Mouse (Mus musculus) spleen, adult 12 weeks (tissue): Measurements from ENCODE around the gene Hprt.
"Not testable (repeated sequence)": the region's sequence is repeated elsewhere in the genome, so short reads cannot be mapped to it uniquely, and the experiment has no call there.

Experiments
- DNase-seq: peaks from one replicate; pipeline ENCODE4 v3.0.0; 2022; ENCODE audit warnings: low spot score

Gene Hprt

DNA sequence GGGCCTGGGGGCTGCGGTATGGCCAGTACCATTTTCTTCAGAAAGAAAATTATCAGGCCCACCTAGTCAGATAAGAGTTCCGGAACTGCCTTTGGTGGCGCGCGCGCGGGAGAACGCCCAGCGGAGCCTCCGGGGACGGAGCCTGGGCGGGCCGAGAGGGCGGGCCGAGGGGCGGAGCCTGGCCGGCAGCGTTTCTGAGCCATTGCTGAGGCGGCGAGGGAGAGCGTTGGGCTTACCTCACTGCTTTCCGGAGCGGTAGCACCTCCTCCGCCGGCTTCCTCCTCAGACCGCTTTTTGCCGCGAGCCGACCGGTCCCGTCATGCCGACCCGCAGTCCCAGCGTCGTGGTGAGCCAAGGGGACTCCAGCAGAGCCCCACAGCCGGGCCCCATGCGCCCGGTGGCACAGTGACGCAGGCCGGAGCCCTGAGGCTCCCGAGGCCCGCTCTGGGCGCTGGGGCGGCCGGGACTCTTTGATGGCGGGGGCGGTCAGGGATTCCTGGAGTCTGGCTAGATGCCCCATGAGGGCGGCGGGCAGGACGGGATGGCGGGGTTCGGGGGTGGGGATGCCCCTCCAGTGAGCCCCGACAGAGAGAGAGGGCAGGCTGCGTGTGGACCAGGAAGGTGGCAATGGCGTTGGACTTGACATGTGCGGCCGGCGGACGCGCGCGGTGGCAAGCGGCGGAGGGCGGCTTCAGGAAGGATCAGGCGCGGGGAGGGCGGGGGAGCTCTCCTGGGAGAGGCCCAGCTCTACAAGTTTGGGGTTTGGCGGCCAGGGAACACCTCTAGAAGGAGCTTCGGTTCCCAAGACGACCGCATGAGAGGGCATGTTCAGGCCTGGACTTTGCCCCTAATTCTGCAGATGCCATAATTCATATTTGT, at the start of gene Hprt:
Gene Hprt (plus strand): TSS at position 233 of the 879 bp plus-strand sequence.
- DNase-seq: peak; percentile 81

DNA sequence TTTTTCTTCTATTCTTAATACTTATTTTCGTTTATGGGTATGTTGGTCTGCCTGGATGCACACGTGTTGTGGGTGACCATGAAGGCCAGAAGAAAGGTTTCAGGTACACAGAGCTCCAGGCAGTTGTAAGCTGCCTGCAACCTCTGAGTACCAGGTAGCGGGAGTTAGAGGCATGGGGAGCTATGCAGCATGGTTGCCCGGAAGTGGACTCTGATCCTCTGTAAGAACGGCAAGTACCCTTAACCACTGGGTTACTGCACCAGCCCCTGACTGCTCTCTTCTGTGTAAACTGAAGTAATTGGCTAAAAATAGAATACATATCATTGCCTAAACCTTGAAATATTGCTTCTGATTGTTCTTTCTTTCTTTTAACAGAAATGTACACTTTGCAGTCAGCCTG, 42.4 kb upstream of the Hprt start:
- no peak for DNase-seq

DNA sequence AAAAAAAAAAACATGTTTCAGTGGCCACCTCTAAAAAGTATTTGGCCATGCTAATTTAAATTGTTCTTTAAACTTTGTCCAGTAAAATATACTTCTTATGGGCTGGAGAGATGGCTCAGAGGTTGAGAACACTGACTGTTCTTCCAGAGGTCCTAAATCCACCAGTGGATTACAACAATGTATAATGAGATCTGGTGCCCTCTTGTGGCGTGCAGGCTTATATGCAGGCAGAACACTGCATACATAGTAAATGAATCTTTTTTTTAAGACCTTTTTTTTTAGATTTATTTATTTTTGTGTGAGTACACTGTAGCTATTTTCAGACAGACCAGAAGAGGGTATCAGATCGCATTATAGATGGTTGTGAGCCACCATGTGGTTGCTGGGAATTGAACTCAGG, 38.2 kb upstream of the Hprt start:
- no peak for DNase-seq

DNA sequence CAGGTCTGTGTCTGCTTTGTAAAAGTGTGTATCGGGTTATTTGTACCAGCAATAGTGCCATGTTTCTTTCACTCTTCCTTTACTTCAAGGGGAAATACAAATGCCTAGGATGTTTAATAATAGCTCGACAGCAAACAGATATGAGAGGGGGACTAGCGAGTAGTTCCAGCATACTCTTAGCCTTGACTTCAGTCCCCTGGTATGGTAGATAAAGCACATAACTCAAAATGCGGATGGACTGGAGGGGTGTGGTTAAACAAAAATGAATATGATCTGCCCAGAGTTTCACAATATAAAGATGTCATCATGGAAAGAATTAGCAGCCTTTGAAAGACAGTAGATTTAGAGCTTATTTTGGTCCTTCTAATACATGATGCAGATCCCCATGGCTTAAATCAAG, 31.0 kb upstream of the Hprt start:
- no peak for DNase-seq

DNA sequence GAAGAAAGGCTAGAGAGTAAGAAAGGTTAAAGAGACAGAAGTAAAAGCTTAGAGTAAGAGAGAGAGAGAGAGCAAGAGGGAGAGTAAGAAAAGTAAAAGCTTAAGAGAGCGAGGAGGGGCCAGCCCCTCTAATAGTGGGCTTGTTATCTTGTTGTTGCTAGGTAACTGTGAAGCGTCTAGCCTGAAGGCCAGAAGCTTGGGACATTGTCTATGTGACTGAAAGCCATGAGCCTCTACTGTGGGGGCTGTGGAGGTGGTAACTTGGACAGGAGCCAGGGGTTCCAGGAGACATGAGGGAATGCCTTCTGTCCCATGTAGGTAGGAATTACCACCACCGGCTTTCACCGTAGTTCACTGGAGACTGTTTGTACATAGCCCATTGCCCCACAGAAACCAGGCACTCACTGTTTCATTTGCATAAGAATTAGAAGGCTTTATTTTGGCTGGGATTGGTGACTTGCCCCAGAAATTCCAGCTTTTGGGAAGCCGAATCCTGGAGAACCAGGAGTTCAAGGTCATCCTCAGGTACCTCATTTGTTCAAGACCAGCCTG, 26.3 kb upstream of the Hprt start:
- no peak for DNase-seq

DNA sequence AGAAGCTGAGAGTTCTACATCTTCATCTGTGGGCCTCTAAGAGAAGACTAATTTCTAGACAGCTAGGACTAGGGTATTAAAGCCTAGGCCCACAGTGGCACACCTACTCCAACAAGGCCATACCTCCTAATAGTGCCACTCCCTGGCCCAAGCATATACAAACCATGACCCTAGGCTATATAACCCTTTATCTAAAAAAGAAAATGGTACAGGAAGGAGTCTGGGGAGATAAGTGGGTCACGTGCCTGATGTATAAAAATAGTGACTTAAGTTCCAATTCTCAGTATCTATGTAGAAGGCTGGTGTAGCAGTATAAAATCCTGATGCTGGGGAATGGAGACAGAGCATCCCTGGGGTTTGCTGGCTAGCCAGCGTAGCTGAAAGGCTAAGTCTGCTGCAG, 22.8 kb upstream of the Hprt start:
- DNase-seq: no peak

DNA sequence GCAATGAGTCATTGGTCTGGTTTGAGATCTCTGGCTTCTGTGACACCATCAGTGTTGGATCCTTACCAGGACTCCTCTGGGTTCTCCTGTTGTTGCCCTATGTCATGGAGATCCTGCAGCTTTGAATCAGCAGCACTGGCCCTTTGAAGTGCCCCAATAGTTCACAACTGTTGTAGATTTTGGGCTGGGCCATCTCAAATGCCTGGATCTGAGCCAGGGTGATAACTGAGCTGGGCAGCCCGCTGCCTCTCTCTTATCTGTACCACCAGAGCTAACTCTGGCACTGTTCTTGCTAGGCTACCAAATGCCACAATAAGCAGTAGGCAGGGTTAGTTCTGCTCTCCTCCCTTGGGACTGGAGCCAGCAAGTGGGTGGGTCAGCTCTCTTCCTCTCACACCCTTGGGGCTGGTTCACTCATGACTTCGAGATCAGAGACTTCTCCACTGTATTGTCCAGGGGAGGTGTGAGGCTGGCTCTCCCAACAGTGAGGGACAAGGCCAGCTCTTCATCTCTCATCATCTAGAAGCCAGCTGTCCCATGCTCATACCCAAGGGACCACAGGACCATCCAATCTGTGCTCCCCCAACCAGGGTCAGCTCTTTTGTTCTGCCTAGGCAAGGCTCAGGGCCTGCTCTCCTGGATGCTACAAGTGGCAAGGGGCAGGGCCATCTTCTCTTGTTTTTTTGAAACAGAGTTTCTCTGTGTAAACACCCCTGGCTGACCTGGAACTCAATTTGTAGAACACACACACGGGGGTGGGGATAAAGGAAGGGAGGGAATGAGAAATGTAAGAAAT, 16.5 kb upstream of the Hprt start:
- DNase-seq: peak; percentile 55

DNA sequence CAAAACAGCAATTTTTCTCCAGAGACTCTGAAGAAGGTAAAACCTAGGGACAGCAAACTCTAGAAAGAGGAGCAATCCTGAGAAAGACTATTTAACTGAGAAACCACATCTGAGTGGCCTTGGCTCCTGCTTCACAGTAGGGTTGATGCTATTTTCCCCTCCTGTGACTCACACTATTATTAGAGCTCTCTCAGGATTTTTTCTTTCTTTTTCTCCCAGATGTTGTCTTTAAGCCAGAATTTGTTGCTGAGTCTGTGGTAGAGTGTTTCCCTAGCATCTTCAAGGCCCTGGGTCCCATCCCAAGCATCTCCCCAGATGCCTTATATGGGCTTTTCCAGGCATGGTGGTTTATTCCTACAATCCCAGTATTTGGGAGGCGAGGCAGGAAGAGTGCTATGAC, 15.8 kb upstream of the Hprt start:
- no peak for DNase-seq

DNA sequence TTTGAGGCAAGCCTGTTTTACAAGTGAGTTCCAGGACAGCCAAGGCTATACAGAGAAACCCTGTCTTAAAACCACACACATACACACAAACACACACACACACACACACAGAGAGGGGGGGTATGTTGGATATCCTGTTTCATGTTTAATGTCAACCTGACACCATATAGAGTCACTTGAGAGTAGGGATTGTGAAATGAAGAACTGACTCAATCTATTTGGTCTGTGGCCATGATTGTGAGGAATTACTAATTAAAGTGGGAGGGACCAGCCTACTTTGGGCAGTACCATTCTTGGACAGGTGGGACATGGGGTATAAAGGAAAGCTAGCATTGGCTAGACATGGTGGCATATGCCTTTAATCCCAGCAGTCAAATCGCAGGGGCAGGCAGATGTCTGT, 15.3 kb upstream of the Hprt start:
- no peak for DNase-seq

DNA sequence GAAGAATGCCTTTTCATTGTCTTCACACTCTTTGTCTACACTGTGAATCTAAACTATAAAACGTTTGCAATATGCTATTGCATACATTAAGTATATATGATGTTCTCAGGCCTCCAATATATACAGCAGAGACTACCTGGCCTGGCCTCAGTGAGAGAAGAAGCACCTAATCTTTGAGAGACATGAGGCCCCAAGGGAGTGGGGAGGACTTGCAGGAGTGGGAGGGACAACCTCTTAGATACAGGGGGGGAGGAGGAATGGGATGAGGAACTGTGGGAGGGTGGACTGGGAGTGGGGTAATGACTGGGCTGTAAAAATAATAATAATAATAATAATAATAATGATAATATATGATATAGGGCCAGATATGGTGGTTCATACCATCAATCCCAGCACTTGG, 9.4 kb upstream of the Hprt start:
- no peak for DNase-seq

DNA sequence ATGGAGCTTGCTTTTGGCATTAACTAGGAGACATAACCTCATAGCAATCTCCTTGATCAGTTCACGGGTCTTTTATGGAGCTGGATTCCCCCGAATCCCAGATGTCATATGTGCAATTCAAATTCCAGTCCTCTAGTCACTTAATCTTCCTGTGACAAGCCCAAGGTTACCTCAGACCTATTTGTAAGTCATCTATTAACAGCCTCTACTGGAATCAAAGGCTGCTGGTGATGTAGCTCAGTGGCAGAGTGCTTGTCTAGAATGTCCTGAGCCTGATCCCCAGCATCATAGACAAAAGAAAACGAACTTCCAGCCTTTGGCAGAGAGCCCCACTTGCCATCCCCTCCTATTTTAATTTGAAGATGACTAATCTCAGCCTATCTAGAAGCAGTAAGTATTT, 6.6 kb upstream of the Hprt start:
- no peak for DNase-seq

DNA sequence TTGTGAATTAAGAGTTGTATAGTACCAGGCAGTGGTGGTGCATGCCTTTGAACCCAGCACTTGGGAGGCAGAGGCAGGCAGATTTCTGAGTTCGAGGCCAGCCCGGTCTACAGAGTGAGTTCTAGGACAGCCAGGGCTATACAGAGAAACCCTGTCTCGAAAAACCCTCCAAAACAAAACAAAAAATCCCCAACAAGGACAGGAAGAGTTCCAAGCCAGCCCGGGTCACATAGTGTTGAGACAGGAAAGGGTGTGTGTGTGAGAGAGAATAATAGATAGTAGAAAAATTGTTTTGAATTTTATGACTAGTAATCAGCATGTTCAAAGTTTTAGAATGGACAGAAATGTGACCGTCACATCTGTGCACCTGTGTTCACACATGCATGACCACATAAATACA, 6.8 kb downstream of the Hprt start:
- not testable (repeated sequence) for DNase-seq

DNA sequence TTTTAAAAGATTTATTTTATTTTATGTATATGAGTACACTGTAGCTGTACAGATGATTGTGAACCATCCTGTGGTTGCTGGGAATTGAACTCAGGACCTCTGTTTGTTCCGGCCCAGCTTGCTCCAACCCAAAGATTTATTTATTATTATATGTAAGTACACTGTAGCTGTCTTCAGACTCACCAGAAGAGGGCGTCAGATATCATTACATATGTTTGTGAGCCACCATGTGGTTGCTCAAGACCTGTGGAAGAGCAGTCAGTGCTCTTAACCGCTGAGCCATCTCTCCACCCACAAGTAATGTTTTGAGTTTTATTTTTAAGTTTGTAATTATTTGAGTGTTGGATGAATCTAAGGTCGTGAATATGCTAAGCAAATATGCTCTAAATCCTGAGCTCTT, 16.9 kb downstream of the Hprt start:
- DNase-seq: not testable (repeated sequence)

DNA sequence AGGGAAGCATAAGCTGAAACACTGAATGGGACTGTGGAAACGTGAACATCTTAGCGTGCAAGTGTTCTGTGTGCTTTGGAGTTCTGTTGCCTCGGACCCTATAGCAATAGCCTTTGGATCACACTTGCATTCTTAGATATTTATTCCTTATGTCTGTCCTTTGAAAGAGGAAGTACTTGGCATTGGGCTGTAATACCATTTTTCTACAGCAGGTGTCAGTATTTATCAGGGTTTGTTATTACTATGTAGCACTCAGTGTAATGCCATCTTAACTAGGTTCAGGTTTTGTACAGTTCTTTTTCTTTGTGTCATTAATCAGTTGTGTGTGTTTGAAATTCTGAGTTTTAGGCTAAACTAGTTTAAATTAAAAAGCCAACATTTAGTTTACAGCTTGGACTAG, 18.1 kb downstream of the Hprt start:
- no peak for DNase-seq

DNA sequence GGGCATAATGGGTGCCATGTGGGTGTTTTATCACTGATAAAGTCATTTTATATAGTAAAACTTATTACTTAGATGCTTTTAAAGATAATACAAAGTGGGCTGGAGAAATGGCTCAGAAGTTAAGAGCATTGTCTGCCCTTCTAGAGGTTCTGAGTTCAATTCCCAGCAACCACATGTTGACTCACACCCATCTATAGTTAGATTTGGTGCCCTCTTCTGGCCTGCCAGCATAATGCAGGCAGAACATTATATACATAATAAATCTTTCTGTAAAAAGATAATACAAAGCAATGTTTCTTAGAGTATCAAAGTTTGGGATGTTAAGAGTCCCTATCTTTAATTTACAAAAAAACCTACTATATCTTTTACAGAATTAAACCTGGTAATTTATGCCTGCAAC, 27.6 kb downstream of the Hprt start:
- no peak for DNase-seq

DNA sequence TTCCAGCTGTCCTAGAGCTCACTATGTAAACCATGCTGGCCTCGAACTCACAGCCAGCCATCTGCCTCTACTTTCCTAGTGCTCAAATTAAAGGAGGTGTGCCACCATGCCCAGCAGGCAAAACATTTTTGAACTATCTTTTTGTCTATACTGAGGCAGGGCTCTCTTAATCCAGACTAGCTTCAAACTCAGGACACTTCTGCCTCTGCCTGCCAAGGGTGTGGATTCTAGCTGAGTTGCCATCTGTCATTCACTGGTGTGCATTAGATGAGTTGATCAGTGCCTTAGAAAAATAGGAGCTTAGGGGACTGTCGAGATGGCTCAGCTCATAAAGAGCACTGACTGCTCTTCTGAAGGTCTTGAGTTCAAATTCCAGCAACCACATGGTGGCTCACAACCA, 35.1 kb downstream of the Hprt start:
- DNase-seq: no peak

DNA sequence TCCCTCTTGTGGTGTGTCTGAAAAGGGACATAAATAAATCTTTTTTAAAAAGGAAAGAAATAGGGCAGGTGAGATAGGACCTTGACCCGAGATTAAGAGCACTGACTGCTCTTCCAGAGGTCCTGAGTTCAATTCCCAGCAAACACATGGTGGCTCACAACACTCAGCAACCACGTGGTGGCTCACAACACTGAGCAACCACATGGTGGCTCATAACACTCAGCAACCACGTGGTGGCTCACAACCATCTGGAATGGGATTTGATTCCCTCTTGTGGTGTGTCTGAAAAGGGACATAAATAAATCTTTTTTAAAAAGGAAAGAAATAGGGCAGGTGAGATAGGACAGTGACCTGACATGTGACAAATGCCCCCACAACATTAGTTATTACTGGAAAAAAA, 36.3 kb downstream of the Hprt start:
- DNase-seq: not testable (repeated sequence)

DNA sequence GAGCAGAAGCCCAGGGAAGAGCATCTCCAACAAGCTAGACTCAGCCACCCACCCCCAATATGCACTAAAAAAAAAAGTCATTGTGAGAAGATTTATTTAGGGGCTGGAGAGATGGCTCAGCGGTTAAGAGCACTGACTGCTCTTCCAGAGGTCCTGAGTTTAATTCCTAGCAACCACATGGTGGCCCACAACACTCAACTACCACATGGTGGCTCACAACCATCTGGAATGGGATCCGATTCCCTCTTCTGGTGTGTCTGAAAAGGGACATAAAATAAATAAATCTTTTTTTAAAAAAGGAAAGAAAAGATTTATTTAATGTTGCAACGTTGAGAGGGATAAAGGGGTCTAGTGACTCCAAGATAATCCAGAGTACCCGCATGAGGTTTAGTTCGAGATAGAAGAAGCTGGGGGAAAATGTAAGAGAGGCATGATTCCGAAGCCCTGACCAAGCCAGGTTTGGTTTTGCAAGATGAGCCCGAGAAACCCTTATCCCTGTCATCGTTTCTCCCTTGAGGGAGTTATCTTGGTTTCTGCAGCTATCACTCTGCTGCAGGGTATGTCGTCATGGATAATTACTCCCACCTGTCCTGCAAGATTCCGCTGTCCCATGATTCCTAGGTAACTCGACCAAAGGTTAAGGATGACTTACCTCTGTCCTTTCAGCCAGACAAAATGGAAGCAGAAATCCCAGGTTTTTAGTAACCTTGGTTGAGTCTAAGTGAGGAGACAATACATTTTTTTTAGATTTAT, 37.7 kb downstream of the Hprt start:
- no peak for DNase-seq

DNA sequence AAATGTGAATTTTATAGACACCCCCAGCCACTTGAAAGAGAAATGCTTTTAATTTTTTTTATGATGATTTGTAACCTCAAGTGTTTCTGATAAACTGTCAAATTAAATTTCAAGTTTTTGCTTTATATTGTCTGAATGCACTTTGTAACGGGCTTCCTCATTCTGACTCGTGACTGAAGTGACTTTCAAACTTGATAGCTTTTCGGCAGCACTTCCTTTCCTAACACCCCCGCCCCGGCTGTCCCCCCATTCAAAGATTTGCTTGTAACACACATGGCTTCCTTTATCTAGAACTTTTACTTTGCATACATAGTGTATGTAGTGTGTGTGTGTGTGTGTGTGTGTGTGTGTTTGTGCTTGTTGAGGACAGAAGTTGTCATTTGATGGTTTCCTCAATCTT, 41.6 kb downstream of the Hprt start:
- DNase-seq: no peak

DNA sequence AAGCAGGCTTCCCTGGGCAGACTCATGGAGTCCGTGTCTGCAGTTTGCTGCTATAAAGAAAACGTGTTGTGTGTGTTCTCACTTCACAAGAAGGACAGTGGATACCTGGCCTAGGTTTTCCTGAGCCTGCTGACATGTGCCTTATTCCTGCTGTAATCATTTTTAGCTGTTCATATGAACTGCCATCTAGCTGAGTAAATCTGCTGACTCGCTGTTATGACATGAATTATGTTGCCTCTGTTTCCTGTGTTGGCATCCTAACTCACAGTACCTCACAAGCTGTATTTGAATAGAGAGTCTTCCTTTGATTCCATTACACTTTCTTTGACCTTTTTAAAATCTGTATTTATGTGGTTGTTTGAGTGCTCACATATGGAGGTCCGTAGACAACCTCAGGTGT, 50.3 kb downstream of the Hprt start:
- DNase-seq: no peak

DNA sequence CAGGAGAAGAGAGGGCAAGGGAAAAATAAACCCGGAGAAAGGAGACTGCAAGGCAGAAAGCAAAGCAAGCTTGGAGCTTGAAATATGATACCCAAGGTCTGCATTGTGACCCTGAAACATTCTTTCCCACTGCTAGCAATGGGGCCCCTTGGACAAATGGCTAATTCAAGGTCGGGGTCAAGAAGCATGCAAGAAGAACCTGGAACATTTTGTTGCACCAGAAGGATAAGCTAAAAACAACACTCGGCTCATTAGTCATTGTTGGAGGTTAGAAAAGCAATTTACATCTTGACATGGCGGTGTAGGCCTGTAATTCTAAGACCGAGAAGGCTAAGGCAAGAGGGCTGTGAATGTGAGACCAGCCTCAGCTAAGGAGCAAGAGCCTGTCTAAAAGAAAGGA, 51.7 kb downstream of the Hprt start:
- no peak for DNase-seq

DNA sequence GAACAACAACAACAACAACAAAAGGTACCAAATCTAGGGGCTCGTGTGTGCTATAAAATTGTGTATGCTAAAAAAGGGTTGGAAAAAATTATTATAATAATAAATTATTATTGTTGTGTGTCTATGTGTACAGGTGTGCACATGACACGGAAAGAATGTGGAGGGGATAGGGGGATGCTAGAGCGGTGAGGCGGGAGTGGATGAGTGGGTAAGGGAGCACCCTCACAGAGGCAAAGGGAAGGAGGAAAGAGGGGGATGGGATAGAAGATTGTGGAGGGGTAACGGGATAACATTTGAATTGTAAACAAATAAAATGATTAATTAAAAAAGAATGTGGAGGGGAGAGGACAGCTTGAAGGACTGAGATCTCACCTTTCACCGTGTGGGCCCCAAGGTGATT, 52.2 kb downstream of the Hprt start:
- DNase-seq: no peak
